Mouse (Mus musculus) urinary bladder, postnatal 36 days (tissue): ENCODE data around the gene Pde7b.

Source experiments
- DNase-seq, 2 experiments: peaks; one replicate each; pipeline ENCODE4 v3.0.0; 2022; ENCODE audit warnings: low spot score in 2 of 2, mixed read lengths in 1 of 2

Pde7b gene

GRCm38 (mm10) chr10:20722651-20723520 lies 2.0 kb downstream of the Pde7b start:
- DNase-seq: no peak

- DNase-seq: no peak
These were observed 5.7 kb downstream of the Pde7b start for GRCm38 (mm10) chr10:20719201-20719600.

- DNase-seq: no peak
These were observed 24.2 kb downstream of the Pde7b start for GRCm38 (mm10) chr10:20700633-20701032.

DNA sequence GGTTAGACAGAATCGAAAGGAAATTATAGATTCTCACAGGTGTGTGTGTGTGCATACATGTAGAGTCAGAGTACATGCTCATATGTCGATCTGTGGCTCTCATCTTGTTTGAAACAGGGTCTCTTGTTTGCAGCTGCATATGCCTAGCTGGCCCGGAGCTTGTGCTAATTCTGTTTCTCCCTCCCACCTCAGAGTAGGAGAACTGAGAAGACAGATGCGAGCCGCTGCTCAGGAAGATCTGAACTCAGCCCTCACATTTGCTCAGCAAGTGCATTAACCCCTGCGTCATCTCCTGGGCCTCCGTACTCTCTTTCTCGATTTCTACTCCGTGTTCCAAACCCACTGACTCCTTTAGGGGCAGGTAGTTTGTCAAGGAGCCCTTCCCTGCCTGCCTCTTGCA lies 25.0 kb downstream of the Pde7b start:
- DNase-seq: no peak

- DNase-seq: no peak
These were observed 29.2 kb downstream of the Pde7b start for GRCm38 (mm10) chr10:20695637-20696036.

- no peak for DNase-seq
These were observed 34.9 kb downstream of the Pde7b start for GRCm38 (mm10) chr10:20690002-20690401.

DNA sequence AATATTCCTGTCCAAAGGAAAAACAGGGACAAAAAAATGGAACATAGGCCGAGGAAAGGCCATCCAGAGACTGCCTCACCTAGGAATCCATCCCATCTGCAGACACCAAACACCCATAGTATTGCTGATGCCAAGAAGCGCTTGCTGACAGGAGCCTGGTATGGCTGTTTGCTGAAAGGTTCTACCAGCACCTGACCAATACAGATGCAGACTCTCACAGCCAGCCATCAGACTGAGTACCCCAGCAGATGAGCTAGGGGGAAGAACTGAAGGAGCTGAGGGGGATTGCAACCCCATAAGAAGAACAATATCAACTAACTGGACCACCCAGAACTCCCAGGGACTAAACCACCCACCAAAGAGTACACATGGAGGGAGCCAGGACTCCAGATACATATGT lies 40.7 kb downstream of the Pde7b start:
- no peak for DNase-seq

- DNase-seq: no peak
These were observed 43.9 kb downstream of the Pde7b start for GRCm38 (mm10) chr10:20680986-20681385.

GRCm38 (mm10) chr10:20675321-20675720 lies 49.6 kb downstream of the Pde7b start:
- DNase-seq: peak in 1 of 2 experiments; percentile 13

DNA sequence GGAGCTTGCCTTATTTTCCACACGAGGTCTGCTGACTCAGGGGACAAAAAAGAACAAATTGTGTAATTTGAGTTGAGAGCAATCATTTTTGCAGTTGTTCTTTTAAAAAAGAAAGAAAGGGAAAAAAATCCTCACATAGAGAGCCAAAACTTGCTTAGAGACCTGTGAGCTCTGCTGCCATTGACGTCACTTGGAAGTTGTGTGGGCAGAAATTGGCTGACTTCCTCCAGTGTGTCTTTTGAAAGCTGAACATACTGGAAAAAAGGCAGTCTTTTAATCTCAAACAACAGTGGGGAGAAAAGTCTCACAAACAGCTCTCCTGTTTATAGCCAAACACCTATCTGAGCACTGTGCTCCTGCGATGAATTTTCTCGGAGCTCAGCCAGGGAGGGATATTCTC lies 51.1 kb downstream of the Pde7b start:
- DNase-seq: peak in 1 of 2 experiments; percentile 49

DNA sequence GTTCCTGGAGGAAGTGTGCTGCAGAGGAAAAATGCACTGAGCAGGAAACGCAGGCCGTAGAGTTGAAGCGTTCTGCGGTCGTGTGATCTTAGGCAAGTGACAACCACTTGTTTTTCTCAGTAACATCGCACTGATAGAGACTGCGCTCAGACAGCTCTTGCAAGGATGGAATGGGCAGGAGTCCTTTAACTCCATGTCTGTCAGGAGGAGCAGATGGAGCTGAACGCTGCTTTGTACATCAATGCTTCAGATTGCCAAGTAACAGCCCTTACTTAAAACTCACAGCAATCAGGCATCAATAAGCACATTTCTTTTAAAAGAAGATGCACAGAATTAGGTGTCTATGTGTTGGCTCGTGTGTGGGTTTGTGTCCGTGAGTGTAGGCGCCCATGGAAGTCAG lies 52.3 kb downstream of the Pde7b start:
- no peak for DNase-seq

GRCm38 (mm10) chr10:20671621-20672020 lies 53.3 kb downstream of the Pde7b start:
- DNase-seq: no peak

DNA sequence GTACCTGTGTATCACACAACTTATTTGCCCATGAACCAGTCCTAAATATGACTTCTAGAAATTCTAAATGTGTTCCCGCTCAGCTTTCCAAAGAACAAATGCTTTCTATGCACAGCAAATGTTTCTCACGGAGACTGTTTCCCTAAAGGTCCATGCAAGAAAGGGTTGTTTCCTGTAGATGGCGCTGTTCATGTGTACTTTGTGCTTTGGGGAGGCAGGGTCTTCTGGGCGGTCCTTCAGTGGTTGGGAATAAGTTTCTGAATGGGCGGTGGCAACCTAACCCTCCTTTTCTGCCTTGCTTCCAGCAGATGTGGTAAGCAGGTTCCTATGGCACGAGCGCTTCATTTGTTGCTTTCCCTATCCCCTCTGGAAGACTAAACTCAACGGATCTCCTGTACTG lies 54.3 kb downstream of the Pde7b start:
- DNase-seq: no peak

GRCm38 (mm10) chr10:20669467-20669866 lies 55.4 kb downstream of the Pde7b start:
- no peak for DNase-seq

- no peak for DNase-seq
These were observed 56.3 kb downstream of the Pde7b start for GRCm38 (mm10) chr10:20668577-20668976.

- no peak for DNase-seq
These were observed 58.2 kb downstream of the Pde7b start for GRCm38 (mm10) chr10:20666655-20667054.

- no peak for DNase-seq
These were observed 61.9 kb downstream of the Pde7b start for GRCm38 (mm10) chr10:20662951-20663350.

- no peak for DNase-seq
These were observed 63.2 kb downstream of the Pde7b start for GRCm38 (mm10) chr10:20661684-20662083.

DNA sequence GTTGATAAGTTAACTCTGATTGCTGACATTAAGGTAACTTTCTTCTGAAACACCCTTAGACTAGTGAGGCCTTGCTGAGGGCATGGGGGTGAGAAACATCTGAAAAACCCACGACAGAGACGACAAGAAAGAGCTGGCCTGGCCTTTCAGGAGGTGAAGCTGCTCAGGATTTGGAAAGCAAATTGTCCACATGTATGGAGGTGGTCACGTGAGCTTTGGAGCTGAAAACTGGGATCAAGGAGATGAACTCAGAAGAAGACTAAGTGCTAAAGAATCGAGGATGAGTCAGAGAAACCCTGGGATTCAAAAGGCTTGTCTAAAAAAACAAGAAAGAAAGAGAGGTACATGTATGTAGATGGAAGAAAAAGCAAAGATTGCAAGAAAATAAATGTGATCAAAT lies 65.2 kb downstream of the Pde7b start:
- DNase-seq: no peak

GRCm38 (mm10) chr10:20659268-20659667 lies 65.6 kb downstream of the Pde7b start:
- DNase-seq: no peak

DNA sequence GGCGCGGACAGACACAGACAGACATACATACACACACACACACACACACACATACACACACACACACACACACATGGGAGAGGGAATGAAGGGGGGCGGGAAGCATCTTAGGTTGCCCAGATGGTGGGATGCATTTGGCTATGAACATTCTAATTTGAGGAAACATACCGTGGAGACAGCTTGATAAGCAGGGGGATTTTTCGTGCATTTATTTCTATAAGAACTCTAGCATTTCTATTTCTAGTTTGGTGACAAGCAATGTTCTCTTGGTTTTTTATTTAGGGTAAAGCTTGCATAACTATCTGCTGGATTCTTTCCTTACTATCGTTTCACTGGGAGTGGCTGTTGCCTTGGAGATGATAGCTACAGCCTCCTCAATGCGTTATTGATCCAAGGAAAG lies 66.2 kb downstream of the Pde7b start:
- DNase-seq: no peak

DNA sequence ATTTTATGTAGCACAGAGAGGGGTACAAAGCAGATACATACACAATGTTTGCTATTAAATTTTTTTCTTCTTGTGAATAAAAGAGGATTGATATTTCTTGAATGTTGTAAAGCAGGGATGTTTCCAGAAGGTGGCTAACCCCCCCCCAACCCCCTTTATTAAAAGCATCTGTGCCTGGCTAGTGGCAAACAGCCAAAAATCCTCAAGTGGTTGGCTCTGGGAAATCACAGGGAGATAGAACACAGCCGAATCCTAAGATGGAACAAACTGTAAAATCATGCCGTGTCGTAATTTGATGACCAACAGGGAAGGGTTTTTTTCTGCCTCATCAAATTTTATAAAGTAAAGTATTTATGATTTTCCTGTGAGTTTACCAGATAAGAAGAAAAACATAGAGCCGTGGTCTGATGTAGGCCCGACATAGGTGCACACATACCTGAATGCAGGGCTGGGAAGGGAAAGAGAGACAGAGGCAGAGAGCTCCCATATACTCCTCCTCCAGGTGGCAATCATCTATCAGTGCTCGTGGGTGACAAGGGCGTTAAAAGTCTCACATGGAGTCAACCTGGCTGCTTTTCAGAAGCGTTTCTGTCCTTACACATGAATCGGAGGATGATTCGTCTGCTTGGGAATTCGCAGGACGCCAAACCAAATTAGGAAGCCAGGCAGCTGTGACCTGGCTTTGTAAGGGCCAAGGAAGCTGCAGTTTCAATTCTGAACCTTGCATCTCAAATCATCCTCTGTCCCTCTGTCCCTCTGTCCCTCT lies 67.4 kb downstream of the Pde7b start:
- no peak for DNase-seq

DNA sequence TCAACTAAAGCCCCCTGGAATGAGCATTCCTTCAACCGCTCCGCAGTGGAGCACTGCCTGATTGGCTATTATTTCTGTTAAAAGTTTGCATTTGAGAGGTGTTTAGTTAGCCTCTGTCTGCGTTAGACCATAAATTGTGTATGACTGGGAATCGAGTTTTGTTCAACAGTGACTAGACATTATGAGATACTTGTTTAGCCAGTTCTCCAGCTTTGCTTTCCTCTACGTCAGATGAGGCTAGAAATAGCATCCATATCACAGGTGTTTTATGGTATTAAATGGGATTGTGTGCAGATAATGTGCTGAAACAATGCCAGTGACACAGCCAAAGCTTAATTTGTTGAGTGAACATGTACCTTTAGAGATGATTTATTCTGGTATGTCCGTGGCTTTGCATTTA lies 70.3 kb downstream of the Pde7b start:
- no peak for DNase-seq
